Comparison of ENCODE assay signal across 17 mouse cellular contexts in the genomic region with DNA sequence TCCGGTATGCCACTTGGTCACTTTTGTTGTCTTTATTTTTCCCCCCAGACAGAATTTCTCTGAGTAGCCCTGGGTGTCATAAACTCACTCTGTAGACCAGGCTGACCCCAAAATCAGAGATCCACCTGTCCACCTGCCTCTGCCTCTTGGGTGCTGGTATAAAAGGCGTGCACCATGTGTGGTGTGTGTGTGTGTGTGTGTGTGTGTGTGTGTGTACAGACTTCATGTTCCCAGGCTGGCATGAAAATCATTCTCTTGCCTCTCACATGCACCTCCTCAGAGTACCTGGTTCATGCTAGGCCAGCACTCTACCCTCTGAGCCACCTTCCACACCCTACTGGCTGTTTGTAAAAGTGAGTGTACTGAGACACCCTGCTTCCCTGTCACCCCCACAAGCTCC. TPM values are rescaled to one million over a fixed set of nuclear protein-coding genes. Genes with fewer than 3 reads are reported as not detected.
"Had no signal": no experiment of that assay in that cellular context is flagged by ENCODE, and none has a peak within 500 bp of the region (broad histone marks: within the 10 kb centered on the region; RNA-seq: fewer than 3 reads in every experiment).

No protein-coding gene starts in this region.

- H3K9me3 ChIP-seq: liver, embryonic 13.5 days; liver, embryonic 15.5 days; lung, embryonic 15.5 days; megakaryocyte, embryonic 14.5 days; midbrain, embryonic 13.5 days; neural tube, embryonic 12.5 days; stomach, embryonic 15.5 days had no signal

- H3K36me3 ChIP-seq: liver, embryonic 13.5 days; liver, embryonic 15.5 days; lung, embryonic 15.5 days; midbrain, embryonic 13.5 days; neural tube, embryonic 12.5 days; stomach, embryonic 15.5 days had no signal

- ATAC-seq: liver, postnatal 0 days; lung, postnatal 0 days; midbrain, embryonic 13.5 days; midbrain, embryonic 16.5 days had no signal

- DNase-seq: liver, embryonic 13.5 days; liver, postnatal 0 days; lung, adult 2 months; lung, postnatal 14 days; lung, postnatal 36 days; right cerebral cortex, postnatal 14 days; thymus, postnatal 25 days had no signal

- H3K27ac ChIP-seq: liver, embryonic 13.5 days; liver, embryonic 15.5 days; macrophage; midbrain, embryonic 13.5 days; neural tube, embryonic 12.5 days; stomach, embryonic 15.5 days had no signal

- H3K9ac ChIP-seq: liver, embryonic 13.5 days; liver, embryonic 15.5 days; liver, postnatal 0 days; lung, embryonic 15.5 days; midbrain, embryonic 13.5 days; neural tube, embryonic 12.5 days; stomach, embryonic 15.5 days had no signal

- H3K4me2 ChIP-seq: liver, embryonic 13.5 days; liver, embryonic 15.5 days; lung, embryonic 15.5 days; midbrain, embryonic 13.5 days; neural tube, embryonic 12.5 days; stomach, embryonic 15.5 days had no signal

- H3K4me3 ChIP-seq: liver, embryonic 13.5 days; liver, embryonic 15.5 days; lung, embryonic 15.5 days; megakaryocyte, embryonic 14.5 days; midbrain, embryonic 13.5 days; neural tube, embryonic 12.5 days; stomach, embryonic 15.5 days had no signal

- H3K27me3 ChIP-seq: liver, embryonic 13.5 days; liver, embryonic 15.5 days; lung, embryonic 15.5 days; midbrain, embryonic 13.5 days; neural tube, embryonic 12.5 days; stomach, embryonic 15.5 days had no signal

RNA-seq across cellular contexts. Expression of a gene that starts 5.8 kb away (rescaled TPM):
- total RNA-seq: neutrophil, adult 5-6 weeks had no signal
